Mouse (Mus musculus): ENCODE results near the gene Cdk19. TPM values are rescaled to one million over a fixed set of nuclear protein-coding genes. Genes with fewer than 3 reads are reported as not detected.
"Not testable (repeated sequence)": the region's sequence is repeated elsewhere in the genome, so short reads cannot be mapped to it uniquely, and the experiment has no call there.

Cdk19 gene
- polyA plus RNA-seq, 1 experiment from 2014 or later: 15.7 TPM

DNA sequence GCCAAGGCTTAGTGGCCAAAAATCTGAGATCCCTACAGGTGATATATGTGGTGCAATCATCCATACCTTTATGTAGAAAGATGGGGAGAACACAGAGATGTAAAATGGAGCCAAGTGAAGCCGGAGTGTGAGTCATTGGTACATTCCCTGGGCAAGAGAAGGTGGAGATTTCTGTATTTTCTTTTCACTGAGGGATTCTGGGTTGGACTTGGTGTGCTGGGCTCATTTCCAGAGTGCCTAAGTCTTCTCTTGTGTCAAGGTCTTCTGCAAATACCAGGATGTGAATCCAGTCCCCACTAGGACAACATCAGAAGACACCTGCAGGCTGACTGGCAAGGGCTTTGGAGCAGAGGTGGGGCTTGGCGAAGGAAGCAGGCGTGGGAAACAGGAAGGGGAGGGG, 163.4 kb downstream of the Cdk19 start:
- 80% methylated on average over 2 of the region's 3 CpGs for WGBS
- Histone ChIP-seq H3K4me2 (ENCODE audit: low read depth, low read length) (no peak overlapping the region), H3K4me3 (ENCODE audit: low read depth, low read length) (no peak overlapping the region), H3K9ac (replicated peaks; ENCODE audit: low read depth, low read length) (no peak overlapping the region), H3K27me3 (ENCODE audit: control insufficient read depth, insufficient read depth, low read length) (no peaks in the 10 kb centered on the region), H3K27ac (ENCODE audit: low read depth, low read length) (no peak overlapping the region), H3K9me3 (ENCODE audit: control insufficient read depth, low read length) (no peaks in the 10 kb centered on the region), H3K4me1 (ENCODE audit: control insufficient read depth, insufficient read depth, low read length) (no peaks in the 10 kb centered on the region), H3K36me3 (ENCODE audit: control insufficient read depth, insufficient read depth, low read length) (no peaks in the 10 kb centered on the region)
- no peak for ATAC-seq (ENCODE audit: low read depth)

DNA sequence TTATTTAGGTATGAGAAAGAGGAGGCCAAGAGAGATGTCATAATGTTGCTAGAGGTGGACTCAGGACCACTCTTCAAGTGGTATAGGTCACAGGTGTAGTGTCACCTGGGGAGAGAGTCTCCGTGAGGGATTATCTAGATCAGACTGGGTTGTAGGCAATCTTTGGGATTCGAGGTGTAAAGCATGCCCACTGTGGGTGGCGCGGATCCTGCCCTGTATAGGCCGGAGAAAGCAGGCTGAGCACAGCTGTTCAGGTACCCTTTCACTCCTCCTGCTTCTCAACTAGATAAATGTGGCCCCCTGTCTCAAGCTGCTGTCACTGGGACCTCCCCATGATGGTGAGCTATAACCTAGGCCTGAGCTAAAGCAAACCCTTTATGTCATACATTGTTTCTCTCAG, 171.0 kb downstream of the Cdk19 start:
- H3K9me3 ChIP-seq (ENCODE audit: control insufficient read depth, low read length): no peaks in the 10 kb centered on the region
- no peaks in the 10 kb centered on the region for H3K4me1 ChIP-seq (ENCODE audit: control insufficient read depth, insufficient read depth, low read length)
- H3K9ac ChIP-seq (replicated peaks; ENCODE audit: low read depth, low read length): no peak overlapping the region
- no peak overlapping the region for H3K4me3 ChIP-seq (ENCODE audit: low read depth, low read length)
- H3K27me3 ChIP-seq (ENCODE audit: control insufficient read depth, insufficient read depth, low read length): no peaks in the 10 kb centered on the region
- H3K36me3 ChIP-seq (ENCODE audit: control insufficient read depth, insufficient read depth, low read length): no peaks in the 10 kb centered on the region
- H3K27ac ChIP-seq (ENCODE audit: low read depth, low read length): no peak overlapping the region
- no peak for ATAC-seq (ENCODE audit: low read depth)
- no peak overlapping the region for H3K4me2 ChIP-seq (ENCODE audit: low read depth, low read length)
- 89% methylated on average over 5 of the region's 5 CpGs for WGBS

DNA sequence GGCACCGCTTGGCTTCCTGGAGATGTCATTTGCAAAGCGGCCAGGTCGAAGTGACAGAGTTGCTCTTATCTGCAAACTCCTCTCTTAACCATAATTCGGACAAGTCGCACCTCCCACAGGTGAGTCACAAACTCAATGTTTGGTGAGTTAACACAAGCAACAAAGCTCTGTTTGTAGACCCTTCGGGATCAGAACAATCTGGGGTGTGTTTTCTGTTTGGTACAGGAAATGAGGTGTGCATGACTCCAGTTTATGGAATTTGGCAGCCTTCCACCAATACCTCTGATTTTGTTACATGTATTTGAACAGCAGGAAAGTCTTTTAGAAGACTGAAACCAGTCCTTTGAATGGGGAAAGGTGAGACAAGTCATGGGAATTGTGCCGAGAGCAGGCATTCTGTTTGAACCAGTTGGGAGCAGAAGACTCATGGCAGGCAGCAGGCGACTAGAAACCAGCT, 171.9 kb downstream of the Cdk19 start:
- Histone ChIP-seq H3K9ac (replicated peaks; ENCODE audit: low read depth, low read length) (no peak overlapping the region), H3K4me2 (ENCODE audit: low read depth, low read length) (no peak overlapping the region), H3K4me1 (ENCODE audit: control insufficient read depth, insufficient read depth, low read length) (no peaks in the 10 kb centered on the region), H3K4me3 (ENCODE audit: low read depth, low read length) (no peak overlapping the region), H3K36me3 (ENCODE audit: control insufficient read depth, insufficient read depth, low read length) (no peaks in the 10 kb centered on the region), H3K27ac (ENCODE audit: low read depth, low read length) (no peak overlapping the region), H3K27me3 (ENCODE audit: control insufficient read depth, insufficient read depth, low read length) (no peaks in the 10 kb centered on the region), H3K9me3 (ENCODE audit: control insufficient read depth, low read length) (no peaks in the 10 kb centered on the region)
- ATAC-seq (ENCODE audit: low read depth): no peak
- 92% methylated on average over 8 of the region's 8 CpGs for WGBS

DNA sequence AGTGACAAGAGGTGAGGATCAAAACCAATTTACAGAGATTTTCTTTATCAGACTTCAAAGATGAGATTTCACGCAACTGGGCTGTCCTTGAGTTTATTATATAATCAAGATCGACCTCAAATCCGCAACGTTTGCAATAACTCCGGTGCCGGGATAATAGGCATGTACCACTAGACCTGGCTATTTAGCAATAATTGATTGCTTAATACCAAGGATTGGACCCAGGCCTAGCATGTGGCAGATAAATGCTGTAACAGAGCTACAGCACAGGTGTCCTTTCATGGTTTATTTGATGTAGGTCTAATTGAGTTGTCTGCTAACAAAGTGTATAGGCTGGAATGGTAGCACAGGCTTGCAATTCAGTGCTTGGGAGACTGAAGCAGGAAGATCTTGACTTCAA, 172.8 kb downstream of the Cdk19 start:
- Histone ChIP-seq H3K36me3 (ENCODE audit: control insufficient read depth, insufficient read depth, low read length) (no peaks in the 10 kb centered on the region), H3K4me1 (ENCODE audit: control insufficient read depth, insufficient read depth, low read length) (no peaks in the 10 kb centered on the region), H3K27ac (ENCODE audit: low read depth, low read length) (no peak overlapping the region), H3K4me2 (ENCODE audit: low read depth, low read length) (no peak overlapping the region), H3K9ac (replicated peaks; ENCODE audit: low read depth, low read length) (no peak overlapping the region), H3K4me3 (ENCODE audit: low read depth, low read length) (no peak overlapping the region), H3K9me3 (ENCODE audit: control insufficient read depth, low read length) (no peaks in the 10 kb centered on the region), H3K27me3 (ENCODE audit: control insufficient read depth, insufficient read depth, low read length) (no peaks in the 10 kb centered on the region)
- 97% methylated on average over 6 of the region's 6 CpGs for WGBS
- no peak for ATAC-seq (ENCODE audit: low read depth)

DNA sequence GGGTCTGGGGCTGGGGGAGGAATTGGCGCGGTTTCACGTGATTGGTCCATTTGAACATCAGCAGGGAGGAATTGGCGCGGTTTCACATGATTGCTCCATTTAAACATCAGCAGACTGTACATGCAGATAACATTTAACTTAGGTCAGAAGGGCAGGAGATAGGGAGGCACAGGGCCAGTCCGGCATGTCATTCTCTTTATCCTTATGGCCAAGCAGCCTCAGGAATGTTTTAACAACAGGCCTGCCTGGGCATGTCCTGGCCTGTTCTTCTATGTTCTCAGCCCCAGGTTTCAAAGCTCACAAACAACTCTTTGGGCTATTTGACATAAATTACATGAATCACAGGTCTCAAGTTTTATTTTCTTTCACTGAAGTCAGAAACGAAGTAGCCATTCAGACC, 173.6 kb downstream of the Cdk19 start:
- 97% methylated on average over 7 of the region's 7 CpGs for WGBS
- H3K4me1 ChIP-seq (ENCODE audit: control insufficient read depth, insufficient read depth, low read length); H3K4me3 ChIP-seq (ENCODE audit: low read depth, low read length); H3K27me3 ChIP-seq (ENCODE audit: control insufficient read depth, insufficient read depth, low read length); H3K9me3 ChIP-seq (ENCODE audit: control insufficient read depth, low read length); H3K36me3 ChIP-seq (ENCODE audit: control insufficient read depth, insufficient read depth, low read length); H3K9ac ChIP-seq (replicated peaks; ENCODE audit: low read depth, low read length); H3K27ac ChIP-seq (ENCODE audit: low read depth, low read length); ATAC-seq (ENCODE audit: low read depth); H3K4me2 ChIP-seq (ENCODE audit: low read depth, low read length): not testable (repeated sequence)

DNA sequence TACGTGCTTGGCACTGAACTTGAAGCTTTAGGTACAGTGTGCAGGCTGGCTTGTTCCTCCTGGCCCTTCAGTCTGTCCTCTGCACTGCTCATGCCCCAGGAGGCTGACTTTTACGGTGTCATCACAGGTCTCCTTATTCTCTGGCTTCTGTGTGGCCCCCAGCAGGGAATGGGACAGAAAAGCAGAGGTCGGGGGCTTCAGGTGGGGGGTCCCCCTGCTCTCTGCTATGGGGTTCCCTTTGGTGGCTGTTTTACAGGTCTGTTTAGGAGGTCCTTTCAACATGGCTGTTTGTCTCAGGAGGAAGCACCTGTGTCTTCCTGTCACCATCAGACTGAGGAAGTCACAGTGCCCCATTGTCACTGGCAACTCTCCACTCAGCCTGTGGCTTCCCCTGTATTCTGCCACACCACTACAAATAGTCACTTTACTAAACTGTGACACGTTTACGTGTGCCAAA, 175.9 kb downstream of the Cdk19 start:
- Histone ChIP-seq H3K36me3 (ENCODE audit: control insufficient read depth, insufficient read depth, low read length) (no peaks in the 10 kb centered on the region), H3K4me1 (ENCODE audit: control insufficient read depth, insufficient read depth, low read length) (no peaks in the 10 kb centered on the region), H3K9me3 (ENCODE audit: control insufficient read depth, low read length) (no peaks in the 10 kb centered on the region), H3K4me2 (ENCODE audit: low read depth, low read length) (no peak overlapping the region), H3K27ac (ENCODE audit: low read depth, low read length) (no peak overlapping the region), H3K9ac (replicated peaks; ENCODE audit: low read depth, low read length) (no peak overlapping the region), H3K27me3 (ENCODE audit: control insufficient read depth, insufficient read depth, low read length) (no peaks in the 10 kb centered on the region), H3K4me3 (ENCODE audit: low read depth, low read length) (no peak overlapping the region)
- 81% methylated on average over 5 of the region's 5 CpGs for WGBS
- ATAC-seq (ENCODE audit: low read depth): no peak

DNA sequence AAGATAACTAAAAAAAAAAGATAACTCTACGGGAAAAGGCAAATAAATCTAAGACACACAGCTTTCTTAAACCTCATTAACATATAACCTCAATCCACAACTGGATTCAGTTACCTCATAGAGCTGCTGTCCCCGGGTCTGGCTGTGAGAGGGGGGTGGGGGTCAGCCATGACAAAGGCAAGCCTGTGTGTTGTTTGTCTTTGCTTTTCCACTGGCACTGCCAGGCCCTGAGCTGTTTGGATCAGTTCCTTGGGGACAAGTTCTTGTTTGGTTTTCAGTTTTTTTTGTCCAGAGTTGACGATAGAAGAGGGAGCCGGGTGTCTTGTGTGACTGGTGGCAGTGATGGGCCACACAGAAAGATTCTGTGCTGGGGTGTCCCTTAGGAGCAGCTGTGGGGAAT, 177.1 kb downstream of the Cdk19 start:
- H3K4me3 ChIP-seq (ENCODE audit: low read depth, low read length): no peak overlapping the region
- 40% methylated on average over 4 of the region's 4 CpGs for WGBS
- no peaks in the 10 kb centered on the region for H3K27me3 ChIP-seq (ENCODE audit: control insufficient read depth, insufficient read depth, low read length)
- H3K9ac ChIP-seq (replicated peaks; ENCODE audit: low read depth, low read length): no peak overlapping the region
- no peaks in the 10 kb centered on the region for H3K36me3 ChIP-seq (ENCODE audit: control insufficient read depth, insufficient read depth, low read length)
- H3K4me2 ChIP-seq (ENCODE audit: low read depth, low read length): no peak overlapping the region
- H3K27ac ChIP-seq (ENCODE audit: low read depth, low read length): no peak overlapping the region
- no peaks in the 10 kb centered on the region for H3K9me3 ChIP-seq (ENCODE audit: control insufficient read depth, low read length)
- ATAC-seq (ENCODE audit: low read depth): no peak
- no peaks in the 10 kb centered on the region; the same call in 1 of the 2 replicates for H3K4me1 ChIP-seq (ENCODE audit: control insufficient read depth, insufficient read depth, low read length)

DNA sequence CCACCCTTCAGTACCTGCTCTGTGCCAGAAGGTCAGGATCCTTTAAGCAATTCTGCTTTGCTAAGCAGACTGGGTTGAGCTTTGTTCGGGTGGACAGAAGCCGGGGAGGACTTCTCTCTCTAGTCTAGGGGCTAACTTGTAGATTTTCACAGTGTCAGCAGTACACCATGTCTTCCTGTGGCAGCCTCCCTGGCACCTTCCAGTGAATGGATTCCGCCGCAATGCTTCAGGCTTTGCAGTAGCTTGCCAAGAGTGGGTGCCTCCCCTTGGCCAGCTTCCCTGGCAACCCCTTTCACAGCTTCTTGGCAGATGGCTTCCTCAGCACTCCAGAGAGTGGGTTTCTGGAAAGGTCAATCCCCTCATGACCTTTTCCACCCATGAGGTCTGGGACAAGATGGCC, 180.2 kb downstream of the Cdk19 start:
- peak; percentile 21 for ATAC-seq (ENCODE audit: low read depth)
- WGBS: 70% methylated on average over 4 of the region's 4 CpGs

DNA sequence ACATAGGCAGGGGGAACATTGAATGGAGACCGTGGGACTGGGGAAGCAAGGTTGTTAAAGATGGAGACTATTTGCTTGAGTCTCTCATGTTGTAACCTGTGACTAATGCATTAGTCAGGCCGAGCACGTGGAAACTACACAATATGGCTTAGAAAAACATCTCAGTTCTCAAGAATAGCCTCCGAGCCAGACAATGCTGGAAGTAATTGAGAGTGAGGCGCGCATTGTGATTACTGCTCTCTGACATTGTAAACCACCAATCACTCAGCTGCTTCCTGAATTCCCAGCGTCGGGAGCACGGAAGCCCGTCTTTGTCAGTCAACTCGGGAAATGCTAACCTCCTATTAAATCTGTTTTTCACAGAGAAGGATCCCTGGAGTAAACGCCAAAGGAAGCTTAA, 182.2 kb downstream of the Cdk19 start:
- no peak overlapping the region for H3K9ac ChIP-seq (replicated peaks; ENCODE audit: low read depth, low read length)
- H3K4me1 ChIP-seq (ENCODE audit: control insufficient read depth, insufficient read depth, low read length): peaks cover 4% of the 10 kb centered on the region; the same call in 1 of the 2 replicates
- no peak overlapping the region; the same call in 1 of the 2 replicates for H3K27ac ChIP-seq (ENCODE audit: low read depth, low read length)
- 2% methylated on average over 12 of the region's 12 CpGs for WGBS
- no peaks in the 10 kb centered on the region for H3K9me3 ChIP-seq (ENCODE audit: control insufficient read depth, low read length)
- no peaks in the 10 kb centered on the region for H3K27me3 ChIP-seq (ENCODE audit: control insufficient read depth, insufficient read depth, low read length)
- no peaks in the 10 kb centered on the region for H3K36me3 ChIP-seq (ENCODE audit: control insufficient read depth, insufficient read depth, low read length)
- H3K4me2 ChIP-seq (ENCODE audit: low read depth, low read length): peak overlapping the region; percentile 15; the same call in 1 of the 2 replicates
- peak; percentile 70 for ATAC-seq (ENCODE audit: low read depth)
- H3K4me3 ChIP-seq (ENCODE audit: low read depth, low read length): no peak overlapping the region

More for the DNA sequence above, 180.2 kb downstream of the Cdk19 start:
- Histone ChIP-seq H3K4me3 (ENCODE audit: low read depth, low read length) (no peak overlapping the region), H3K36me3 (ENCODE audit: control insufficient read depth, insufficient read depth, low read length) (no peaks in the 10 kb centered on the region), H3K4me1 (ENCODE audit: control insufficient read depth, insufficient read depth, low read length) (peaks cover 4% of the 10 kb centered on the region; the same call in 1 of the 2 replicates), H3K27me3 (ENCODE audit: control insufficient read depth, insufficient read depth, low read length) (no peaks in the 10 kb centered on the region), H3K9ac (replicated peaks; ENCODE audit: low read depth, low read length) (no peak overlapping the region), H3K9me3 (ENCODE audit: control insufficient read depth, low read length) (no peaks in the 10 kb centered on the region), H3K4me2 (ENCODE audit: low read depth, low read length) (no peak overlapping the region), H3K27ac (ENCODE audit: low read depth, low read length) (no peak overlapping the region)

Data from neural tube, embryonic 14.5 days (tissue).